Mouse (Mus musculus) kidney, embryonic 14.5 days (tissue): ENCODE results near the gene Krt71. TPM values are rescaled to one million over a fixed set of nuclear protein-coding genes. Genes with fewer than 3 reads are reported as not detected.

Source experiments
- ATAC-seq: fragments of 200-750 bp; cut with Nextera tagmentation; 2 replicates; pipeline ENCODE4 v1.8.0; 2017; ENCODE audit warnings: moderate number of reproducible peaks, mild to moderate bottlenecking, moderate TSS enrichment, moderate library complexity; ENCODE audit not compliant: low FRiP score, low TSS enrichment
- H3K27ac ChIP-seq: fragments of 300-500 bp; sonication (generic); 2 replicates; pipeline ENCODE4 v1.5.1; 2014; ENCODE audit warnings: low read depth, mild to moderate bottlenecking, low read length, moderate library complexity, mixed read lengths
- H3K27me3 ChIP-seq: fragments of 300-500 bp; sonication (generic); 2 replicates; pipeline ENCODE4 v1.6.1; 2014; ENCODE audit warnings: mild to moderate bottlenecking, low read length; ENCODE audit not compliant: control insufficient read depth, insufficient read depth
- H3K36me3 ChIP-seq: fragments of 300-500 bp; sonication (generic); 2 replicates; pipeline ENCODE4 v1.6.1; 2014; ENCODE audit warnings: low read length, mixed read lengths; ENCODE audit not compliant: control insufficient read depth, insufficient read depth
- H3K4me1 ChIP-seq: fragments of 300-500 bp; sonication (generic); 2 replicates; pipeline ENCODE4 v1.6.1; 2014; ENCODE audit warnings: low read length, mixed read lengths; ENCODE audit not compliant: control insufficient read depth, insufficient read depth
- H3K4me2 ChIP-seq: fragments of 300-500 bp; sonication (generic); replicated peaks from 2 replicates; pipeline ENCODE4 v1.6.1; 2014; ENCODE audit warnings: low read depth, mild to moderate bottlenecking, low read length
- H3K4me3 ChIP-seq: fragments of 300-500 bp; sonication (generic); 2 replicates; pipeline ENCODE4 v1.5.1; 2014; ENCODE audit warnings: mild to moderate bottlenecking, low read length
- H3K9ac ChIP-seq: fragments of 300-500 bp; sonication (generic); 2 replicates; pipeline ENCODE4 v1.6.1; 2014; ENCODE audit warnings: low read depth, mild to moderate bottlenecking, low read length, moderate library complexity
- H3K9me3 ChIP-seq: fragments of 300-500 bp; sonication (generic); 2 replicates; pipeline ENCODE4 v1.6.1; 2016; ENCODE audit warnings: low read length; ENCODE audit not compliant: control insufficient read depth
- WGBS: fragments of 180-500 bp; shearing (Covaris S2); extraction: QIAGEN DNeasy Blood & Tissue Kit; methylation state at CpG from one replicate; pipeline ENCODE4 v1.1.7; 2014; 5-methylcytosine and 5-hydroxymethylcytosine counted together
- polyA plus RNA-seq: library from polyadenylated mRNA; unstranded; fragments of >200 nt; fragmentation: Nextera tagmentation; extraction: Ambion mirVana; gene quantifications from 2 replicates; pipeline ENCODE4 v1.2.1, GENCODE M21; 2014

The Krt71 gene
- polyA plus RNA-seq, 1 experiment from 2014 or later = not detected

DNA sequence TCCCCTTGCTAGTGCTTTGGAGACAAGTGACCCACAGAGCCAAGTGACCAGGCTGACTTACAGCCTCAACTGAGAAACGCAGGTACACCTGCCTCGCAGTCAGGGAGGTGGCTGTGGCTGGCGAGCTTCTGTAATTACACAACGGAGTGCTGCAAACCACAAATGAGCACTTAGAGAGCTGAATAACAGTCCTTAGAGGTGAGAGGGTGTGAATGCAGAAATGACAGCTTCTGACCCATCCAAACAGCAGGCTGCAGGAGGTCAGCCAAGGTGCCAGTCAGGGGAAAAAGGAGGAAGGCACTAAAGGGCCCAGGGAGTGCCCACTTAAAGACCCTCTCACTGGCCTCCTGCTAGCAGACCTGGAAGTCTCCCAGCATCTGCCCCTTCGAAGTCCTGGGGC is 18.2 kb downstream of the Krt71 start:
- Histone ChIP-seq H3K27me3 (no peaks in the 10 kb centered on the region), H3K4me3 (no peak overlapping the region), H3K4me2 (no peak overlapping the region), H3K9ac (no peak overlapping the region), H3K27ac (no peak overlapping the region), H3K4me1 (no peaks in the 10 kb centered on the region), H3K9me3 (no peaks in the 10 kb centered on the region), H3K36me3 (no peaks in the 10 kb centered on the region)
- 48% methylated on average over 5 of the region's 5 CpGs for WGBS
- ATAC-seq = no peak

GRCm38 (mm10) chr15:101715831-101716230 is 27.1 kb downstream of the Krt71 start:
- Histone ChIP-seq H3K4me1 (no peaks in the 10 kb centered on the region), H3K9me3 (no peaks in the 10 kb centered on the region), H3K27me3 (no peaks in the 10 kb centered on the region), H3K9ac (no peak overlapping the region), H3K4me2 (no peak overlapping the region), H3K4me3 (no peak overlapping the region), H3K36me3 (no peaks in the 10 kb centered on the region), H3K27ac (no peak overlapping the region)
- WGBS = 74% methylated on average over 3 of the region's 3 CpGs
- no peak for ATAC-seq

DNA sequence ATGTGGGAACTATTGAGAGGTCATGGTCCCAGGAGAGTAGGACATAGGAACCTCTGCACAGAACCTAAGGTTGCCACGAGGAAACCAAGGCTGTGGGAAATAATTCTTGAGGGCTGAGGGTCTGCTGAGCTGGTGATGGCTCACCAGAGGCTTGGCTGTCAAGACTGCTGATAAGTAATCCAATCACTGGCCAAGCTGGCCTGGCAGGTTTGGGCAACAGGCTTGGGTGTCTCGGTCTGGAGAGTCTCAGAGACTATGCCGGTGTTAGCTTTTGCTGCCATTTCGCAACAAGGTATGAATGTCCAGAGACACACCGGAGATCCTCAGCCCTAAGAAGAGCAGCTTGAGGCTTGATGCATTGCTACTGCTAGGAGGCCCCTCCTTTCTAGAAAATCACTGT is 28.6 kb downstream of the Krt71 start:
- no peak overlapping the region for H3K9ac ChIP-seq
- H3K4me1 ChIP-seq = no peaks in the 10 kb centered on the region
- no peaks in the 10 kb centered on the region for H3K27me3 ChIP-seq
- no peak for ATAC-seq
- no peak overlapping the region for H3K27ac ChIP-seq
- H3K4me2 ChIP-seq = no peak overlapping the region
- H3K36me3 ChIP-seq = no peaks in the 10 kb centered on the region
- H3K4me3 ChIP-seq = no peak overlapping the region
- no peaks in the 10 kb centered on the region for H3K9me3 ChIP-seq
- WGBS = 78% methylated on average over 5 of the region's 5 CpGs

GRCm38 (mm10) chr15:101713731-101714130 is 29.2 kb downstream of the Krt71 start:
- ATAC-seq = no peak
- Histone ChIP-seq H3K4me1 (no peaks in the 10 kb centered on the region), H3K9ac (no peak overlapping the region), H3K9me3 (no peaks in the 10 kb centered on the region), H3K4me3 (no peak overlapping the region), H3K36me3 (no peaks in the 10 kb centered on the region), H3K27ac (no peak overlapping the region), H3K4me2 (no peak overlapping the region), H3K27me3 (no peaks in the 10 kb centered on the region)
- WGBS = 83% methylated on average over 8 of the region's 8 CpGs

GRCm38 (mm10) chr15:101712720-101713119 is 30.2 kb downstream of the Krt71 start, which contains the start of gene Krt5:
Gene Krt5 (minus strand): TSS chr15:101712898.
- no peaks in the 10 kb centered on the region for H3K9me3 ChIP-seq
- no peak within 1 kb of the TSS for H3K9ac ChIP-seq
- no peaks in the 10 kb centered on the region for H3K36me3 ChIP-seq
- H3K4me1 ChIP-seq = no peaks in the 10 kb centered on the region
- H3K4me3 ChIP-seq = no peak within 1 kb of the TSS
- no peaks in the 10 kb centered on the region for H3K27me3 ChIP-seq
- no peak within 1 kb of the TSS for H3K4me2 ChIP-seq
- ATAC-seq = no peak
- H3K27ac ChIP-seq = no peak within 1 kb of the TSS
- 68% methylated on average over 13 of the region's 13 CpGs for WGBS

DNA sequence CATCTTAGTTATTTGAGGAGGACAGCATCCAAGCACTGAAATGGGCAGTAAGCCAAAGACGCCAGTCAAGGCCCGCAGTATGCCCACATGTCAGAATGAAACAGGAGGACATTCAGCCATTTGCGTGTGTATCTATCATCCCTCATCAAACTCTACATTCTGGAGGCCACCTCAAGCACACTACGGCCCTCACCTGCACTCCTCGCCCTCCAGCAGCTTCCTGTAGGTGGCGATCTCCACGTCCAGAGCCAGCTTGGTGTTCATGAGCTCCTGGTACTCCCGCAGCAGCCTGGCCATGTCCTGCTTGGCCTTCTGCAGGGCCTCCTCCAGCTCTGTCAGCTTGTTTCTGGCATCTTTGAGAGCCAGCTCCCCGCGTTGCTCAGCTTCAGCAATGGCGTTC is 34.2 kb downstream of the Krt71 start:
- H3K4me2 ChIP-seq = no peak overlapping the region
- no peak overlapping the region for H3K27ac ChIP-seq
- H3K4me3 ChIP-seq = no peak overlapping the region
- H3K36me3 ChIP-seq = no peaks in the 10 kb centered on the region
- H3K4me1 ChIP-seq = no peaks in the 10 kb centered on the region
- H3K9me3 ChIP-seq = no peaks in the 10 kb centered on the region
- ATAC-seq = no peak
- no peaks in the 10 kb centered on the region for H3K27me3 ChIP-seq
- no peak overlapping the region for H3K9ac ChIP-seq
- 69% methylated on average over 11 of the region's 11 CpGs for WGBS

DNA sequence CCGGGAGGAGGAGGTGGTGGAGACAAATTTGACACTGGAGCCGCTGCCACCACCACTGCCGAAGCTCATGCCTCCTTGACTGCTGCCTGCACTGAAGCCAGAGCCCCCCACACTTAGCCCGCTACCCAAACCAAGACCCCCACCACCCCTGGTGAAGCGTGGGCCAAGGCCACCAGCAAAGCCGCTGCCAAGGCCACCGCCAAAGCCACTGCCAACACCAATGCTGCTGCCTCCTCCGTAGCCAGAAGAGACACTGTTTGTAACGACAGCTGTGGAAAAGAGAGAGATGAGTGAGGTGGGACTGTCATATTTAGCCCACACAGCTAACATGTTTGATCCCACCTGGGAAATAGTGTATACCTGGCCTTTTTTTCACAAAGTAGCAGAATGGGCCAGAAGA is 35.5 kb downstream of the Krt71 start:
- no peak for ATAC-seq
- Histone ChIP-seq H3K4me1 (no peaks in the 10 kb centered on the region), H3K4me3 (no peak overlapping the region), H3K9ac (no peak overlapping the region), H3K36me3 (no peaks in the 10 kb centered on the region), H3K27ac (no peak overlapping the region), H3K27me3 (no peaks in the 10 kb centered on the region), H3K4me2 (no peak overlapping the region), H3K9me3 (no peaks in the 10 kb centered on the region)
- WGBS = 86% methylated on average over 9 of the region's 9 CpGs

- H3K36me3 ChIP-seq = no peaks in the 10 kb centered on the region
- no peaks in the 10 kb centered on the region for H3K9me3 ChIP-seq
- 68% methylated on average over 4 of the region's 4 CpGs for WGBS
- H3K4me3 ChIP-seq = no peak overlapping the region
- no peaks in the 10 kb centered on the region for H3K27me3 ChIP-seq
- H3K9ac ChIP-seq = no peak overlapping the region
- no peak overlapping the region for H3K4me2 ChIP-seq
- H3K4me1 ChIP-seq = no peaks in the 10 kb centered on the region
- H3K27ac ChIP-seq = no peak overlapping the region
- 0 out of 2 replicates have a peak, but pooled peaks have one; percentile 57 for ATAC-seq
These were observed 38.8 kb downstream of the Krt71 start for GRCm38 (mm10) chr15:101704066-101704465.

DNA sequence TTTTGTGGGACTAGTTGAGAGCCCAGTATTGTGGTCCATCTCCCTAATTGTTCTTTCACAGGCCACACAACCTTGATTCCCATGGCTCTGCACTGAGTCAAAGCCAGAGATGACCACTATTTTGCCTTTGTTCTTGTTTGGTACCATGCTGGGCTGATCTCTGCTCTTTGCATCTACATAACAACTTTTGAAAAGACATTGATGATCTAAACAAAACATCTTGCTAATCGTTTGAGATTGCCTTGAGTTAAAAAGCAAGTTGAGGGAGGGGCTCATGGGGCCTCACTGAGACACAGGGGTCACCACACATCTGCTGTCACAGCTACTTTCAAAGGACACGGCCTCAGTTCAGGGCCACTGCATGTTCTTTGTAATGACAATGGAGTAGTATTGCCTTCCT is 40.5 kb downstream of the Krt71 start:
- no peak overlapping the region for H3K4me2 ChIP-seq
- no peaks in the 10 kb centered on the region for H3K27me3 ChIP-seq
- ATAC-seq = no peak
- 20% methylated on average over 2 of the region's 2 CpGs for WGBS
- no peak overlapping the region for H3K4me3 ChIP-seq
- no peaks in the 10 kb centered on the region for H3K4me1 ChIP-seq
- no peaks in the 10 kb centered on the region for H3K9me3 ChIP-seq
- no peak overlapping the region for H3K9ac ChIP-seq
- no peak overlapping the region for H3K27ac ChIP-seq
- H3K36me3 ChIP-seq = no peaks in the 10 kb centered on the region

DNA sequence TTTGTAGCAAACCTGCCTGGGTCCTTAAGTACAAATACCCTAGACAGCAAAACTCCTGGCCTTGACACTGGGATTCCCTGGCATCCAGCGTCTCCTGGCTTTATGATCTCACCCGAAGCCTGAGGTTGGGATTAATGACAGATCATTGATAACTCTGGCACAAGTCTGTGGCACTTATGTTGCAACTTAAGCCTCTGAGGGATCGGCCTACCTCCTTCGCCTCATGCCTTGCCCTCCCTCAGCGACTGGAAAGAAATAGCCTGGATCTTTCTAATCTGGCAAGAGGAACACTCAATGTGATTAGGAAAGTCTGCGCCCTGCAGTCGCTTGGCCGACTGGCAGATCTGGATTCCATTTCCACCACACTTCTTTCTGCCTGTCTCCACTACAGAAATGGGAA is 43.0 kb downstream of the Krt71 start:
- H3K27ac ChIP-seq = no peak overlapping the region
- ATAC-seq = no peak
- no peaks in the 10 kb centered on the region for H3K4me1 ChIP-seq
- H3K9me3 ChIP-seq = no peaks in the 10 kb centered on the region
- H3K9ac ChIP-seq = no peak overlapping the region
- no peaks in the 10 kb centered on the region for H3K27me3 ChIP-seq
- no peak overlapping the region for H3K4me2 ChIP-seq
- H3K4me3 ChIP-seq = no peak overlapping the region
- WGBS = 84% methylated on average over 8 of the region's 8 CpGs
- no peaks in the 10 kb centered on the region for H3K36me3 ChIP-seq
